Mouse (Mus musculus) megakaryocyte progenitor cell, adult 5-6 weeks (primary cell): Measurements from ENCODE around the gene Rfx8. TPM values are rescaled to one million over a fixed set of nuclear protein-coding genes. Genes with fewer than 3 reads are reported as not detected.
"Not testable (repeated sequence)": the region's sequence is repeated elsewhere in the genome, so short reads cannot be mapped to it uniquely, and the experiment has no call there.

Experiments used
- ATAC-seq: replicated peaks from 2 replicates; pipeline ENCODE4 v1.8.0; 2016; ENCODE audit warnings: mild to moderate bottlenecking, moderate TSS enrichment, inconsistent platforms; ENCODE audit not compliant: poor library complexity
- total RNA-seq, 2 experiments: library from RNA; stranded (forward) in 1 of 2; stranded (reverse) in 1 of 2; fragments of 157-497, 149-512 nt in 1 of 2; fragments of 200-1000 nt in 1 of 2; gene quantifications; 2 replicates each; pipeline versions ENCODE4 v1.2.3 to v1.2.4; 2015 to 2017

The Rfx8 gene
- total RNA-seq, 2 experiments from 2014 or later = 0.10 to 0.62 TPM

GRCm38 (mm10) chr1:39695198-39695597 is 25.6 kb downstream of the Rfx8 start:
- ATAC-seq = no peak

GRCm38 (mm10) chr1:39694756-39695155 is 26.0 kb downstream of the Rfx8 start:
- no peak for ATAC-seq

- no peak for ATAC-seq
Observed at GRCm38 (mm10) chr1:39691974-39692373, 28.8 kb downstream of the Rfx8 start.

GRCm38 (mm10) chr1:39691061-39691460 is 29.7 kb downstream of the Rfx8 start:
- no peak for ATAC-seq

GRCm38 (mm10) chr1:39688573-39688972 is 32.2 kb downstream of the Rfx8 start:
- no peak for ATAC-seq

GRCm38 (mm10) chr1:39687279-39687678 is 33.5 kb downstream of the Rfx8 start:
- ATAC-seq = no peak

GRCm38 (mm10) chr1:39685841-39686240 is 35.0 kb downstream of the Rfx8 start:
- ATAC-seq = peak; percentile 84

- ATAC-seq = no peak
Observed at GRCm38 (mm10) chr1:39681638-39682037, 39.2 kb downstream of the Rfx8 start.

- ATAC-seq = peak; percentile 73
Observed at GRCm38 (mm10) chr1:39680546-39680945, 40.3 kb downstream of the Rfx8 start.

- ATAC-seq = no peak
Observed at GRCm38 (mm10) chr1:39678883-39679282, 41.9 kb downstream of the Rfx8 start.

- no peak for ATAC-seq
Observed at GRCm38 (mm10) chr1:39676221-39676876, 44.4 kb downstream of the Rfx8 start.

- ATAC-seq = no peak
Observed at GRCm38 (mm10) chr1:39672362-39673105, 48.3 kb downstream of the Rfx8 start.

GRCm38 (mm10) chr1:39670211-39670935 is 50.4 kb downstream of the Rfx8 start:
- no peak for ATAC-seq

- ATAC-seq = no peak
Observed at GRCm38 (mm10) chr1:39666751-39667252, 54.0 kb downstream of the Rfx8 start.

GRCm38 (mm10) chr1:39664039-39664625 is 56.7 kb downstream of the Rfx8 start:
- no peak for ATAC-seq

- no peak for ATAC-seq
Observed at GRCm38 (mm10) chr1:39663050-39663449, 57.7 kb downstream of the Rfx8 start.

GRCm38 (mm10) chr1:39656976-39657529 is 63.7 kb downstream of the Rfx8 start:
- ATAC-seq = 0 out of 2 replicates have a peak, but pooled peaks have one; percentile 23

GRCm38 (mm10) chr1:39654901-39655300 is 65.9 kb downstream of the Rfx8 start:
- ATAC-seq = not testable (repeated sequence)

- no peak for ATAC-seq
Observed at GRCm38 (mm10) chr1:39653028-39653427, 67.8 kb downstream of the Rfx8 start.

- ATAC-seq = no peak
Observed at GRCm38 (mm10) chr1:39651241-39651548, 69.6 kb downstream of the Rfx8 start, which contains the start of gene Creg2. Gene Creg2, minus strand, starts transcription at chr1:39651474.
